Mouse (Mus musculus): ENCODE data around the gene Mbd3l2. TPM values are rescaled to one million over a fixed set of nuclear protein-coding genes. Genes with fewer than 3 reads are reported as not detected.

Mbd3l2 gene
- total RNA-seq (2023) = not detected

DNA sequence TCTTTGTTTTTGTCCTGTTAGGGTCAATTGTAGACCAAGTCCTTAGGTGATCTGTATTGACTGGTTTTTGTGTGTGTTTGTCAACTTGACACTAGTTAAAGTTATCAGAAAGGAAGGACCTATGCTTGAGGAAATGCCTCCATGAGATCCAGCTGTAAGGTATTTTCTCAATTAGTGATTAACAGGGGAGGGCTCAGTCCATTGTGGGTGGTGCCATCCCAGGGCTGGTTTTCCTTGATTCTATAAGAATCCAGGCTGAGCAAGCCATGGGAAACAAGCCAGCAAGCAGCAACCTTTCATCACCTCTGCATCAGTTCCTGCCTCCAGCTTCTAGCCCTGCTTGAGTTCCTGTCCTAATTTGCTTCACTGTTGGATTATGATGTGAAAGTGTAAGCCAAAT, at the start of gene Mbd3l2:
Mbd3l2 (plus strand) TSS at position 301 of the 400 bp plus-strand sequence.

GRCm38 (mm10) chr9:18402895-18403294, 27.6 kb upstream of the Mbd3l2 start, which contains the start of gene Naalad2:
Naalad2 (minus strand) TSS chr9:18402995.

DNA sequence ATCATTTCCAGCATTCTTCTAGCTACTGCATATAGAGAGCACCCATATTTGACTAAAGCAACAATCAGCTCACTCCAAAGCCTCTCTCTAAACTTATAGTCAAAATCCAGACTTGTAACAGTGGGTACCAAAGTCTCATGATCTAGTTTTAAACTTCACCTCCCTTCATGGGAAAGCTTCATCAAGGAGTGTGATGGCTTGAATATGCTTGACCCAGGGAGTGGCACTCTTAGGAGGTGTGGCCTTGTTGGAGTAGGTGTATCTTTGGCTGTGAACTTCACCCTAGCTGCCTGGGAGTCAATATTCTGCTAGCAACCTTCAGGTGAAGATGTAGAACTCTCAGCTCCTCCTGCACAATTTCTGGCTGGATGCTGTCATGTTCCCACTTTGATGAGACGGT, 26.3 kb upstream of the Mbd3l2 start, which contains the start of gene Ubtfl1:
Ubtfl1 (plus strand) TSS at position 301 of the 400 bp plus-strand sequence.

DNA sequence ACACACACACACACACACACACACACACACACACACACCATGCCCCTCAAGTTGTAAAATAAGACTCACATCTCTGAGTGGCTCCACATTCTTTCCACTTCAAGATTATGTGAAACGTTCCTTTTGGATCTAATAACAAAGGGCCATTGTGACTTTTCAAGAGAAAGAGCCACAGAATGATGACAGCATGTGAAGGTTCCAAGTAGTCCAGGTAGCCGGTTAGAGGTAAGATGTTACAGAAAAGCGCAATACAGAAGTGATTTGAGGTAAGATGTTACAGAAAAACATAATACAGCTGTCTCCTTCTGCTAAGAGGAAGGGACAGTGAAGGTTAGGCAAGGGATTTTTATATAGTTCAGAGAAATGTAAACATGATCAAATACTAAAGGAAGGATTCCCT, 47.7 kb downstream of the Mbd3l2 start, which contains the start of the genes Zfp558 and Mbd3l1:
Zfp558 (minus strand) TSS at position 101 of the 400 bp plus-strand sequence.
Mbd3l1 (plus strand) TSS at position 192 of the 400 bp plus-strand sequence.

Other genes starting within 250 kb of the Mbd3l2 start
- gene Chordc1, start 138.5 kb upstream of the Mbd3l2 start, total RNA-seq (2023) = 10 to 100 TPM; 21.6 to 33.2 TPM
- not detected for gene Naalad2, start 27.7 kb upstream of the Mbd3l2 start, total RNA-seq (2023)
- gene Ubtfl1, start 26.2 kb upstream of the Mbd3l2 start, total RNA-seq (2023) = not detected
- under 1 TPM in 1 of 2 experiments, not detected in 1; 0.79 TPM for gene Zfp558, start 47.6 kb downstream of the Mbd3l2 start, total RNA-seq (2023)
- not detected for gene Mbd3l1, start 47.7 kb downstream of the Mbd3l2 start, total RNA-seq (2023)
- gene Muc16, start 243.9 kb downstream of the Mbd3l2 start, total RNA-seq (2023) = not detected